Mouse (Mus musculus): ENCODE data around the gene Sfpq.

GRCm38 (mm10) chr4:126992356-126992755, 28.8 kb upstream of the Sfpq start:
- TF ChIP-seq CTCF (IDR thresholded peaks at IDR 0.05) = peak; percentile 60
- TF ChIP-seq EP300 (IDR thresholded peaks at IDR 0.05; ENCODE audit: insufficient read depth, low read depth, low read length) = no peak

All from heart, adult 2 months (tissue).